Mouse (Mus musculus): ENCODE data around the gene Napsa.

DNA sequence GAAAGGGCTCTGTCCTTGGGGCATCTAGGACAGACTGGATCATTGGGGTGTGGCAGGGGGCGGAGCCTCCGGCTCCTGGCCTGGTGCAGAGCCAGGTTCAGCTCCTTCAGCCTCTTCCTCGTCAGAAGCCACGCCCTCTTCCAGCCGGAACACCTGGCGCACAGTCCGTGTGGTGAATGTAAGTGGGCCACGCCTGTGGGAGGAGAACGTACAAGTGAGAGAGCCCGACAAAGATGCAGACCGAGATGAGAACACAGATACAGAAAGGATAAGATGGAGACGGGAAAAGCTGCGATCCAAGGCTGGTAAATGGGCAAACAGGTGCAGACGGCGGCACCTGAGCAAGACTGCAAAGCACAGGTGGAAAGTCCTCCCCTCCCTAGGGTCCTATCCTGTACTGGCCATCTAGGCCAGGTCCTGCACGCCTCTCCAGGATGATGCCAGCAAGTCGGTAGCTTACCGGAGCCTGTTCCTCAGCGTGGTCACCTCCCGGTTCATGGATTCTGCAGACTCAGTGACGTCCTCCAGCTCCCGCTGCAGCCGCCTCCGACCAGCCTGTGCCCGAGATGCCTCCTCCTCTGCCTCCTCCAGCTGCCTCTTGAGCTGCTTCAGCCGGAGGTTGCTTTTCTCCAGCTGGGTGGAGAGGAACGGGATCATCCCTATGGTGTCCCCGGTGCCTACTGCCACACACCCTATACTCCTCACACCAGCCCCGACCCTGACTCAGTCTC, 34.2 kb downstream of the Napsa start:
- no peak for TF ChIP-seq CTCF (IDR thresholded peaks at IDR 0.05; ENCODE audit: control insufficient read depth, insufficient read depth, insufficient read length)
- TF ChIP-seq MAX (IDR thresholded peaks at IDR 0.05): no peak
- no peak for TF ChIP-seq USF1 (IDR thresholded peaks at IDR 0.05; ENCODE audit: low read depth)
